Mouse (Mus musculus): Measurements from ENCODE around the gene Pxylp1. TPM values are rescaled to one million over a fixed set of nuclear protein-coding genes. Genes with fewer than 3 reads are reported as not detected.

Pxylp1 gene
- total and polyA plus RNA-seq, 2 experiments from 2014 or later: 23.5 to 42.3 TPM

DNA sequence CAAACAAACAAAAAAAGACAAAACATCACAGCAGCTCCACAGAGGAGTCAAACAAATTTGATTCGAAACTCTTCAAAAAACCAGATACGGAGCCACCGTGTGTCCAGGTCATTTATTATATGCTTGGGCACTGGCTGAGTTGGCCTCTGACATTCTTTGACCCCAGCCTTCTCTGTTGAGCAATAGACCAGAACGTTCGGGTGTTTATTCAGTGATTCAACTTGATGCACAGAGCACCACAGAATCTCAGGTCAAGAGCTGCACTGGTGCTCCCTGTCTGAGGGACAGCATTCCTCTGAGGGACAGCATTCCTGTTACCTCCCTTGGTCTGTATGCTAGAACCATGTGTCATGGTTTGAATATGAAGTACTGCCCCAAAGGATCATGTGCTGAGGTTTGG, 1.1 kb upstream of the Pxylp1 start:
- H3K9me3 ChIP-seq (ENCODE audit: low read length): no peaks in the 10 kb centered on the region
- 78% methylated on average over 5 of the region's 5 CpGs for WGBS
- no peak overlapping the region for H3K4me2 ChIP-seq (ENCODE audit: low read depth, low read length, poor library complexity, severe bottlenecking)
- no peaks in the 10 kb centered on the region for H3K27me3 ChIP-seq (ENCODE audit: insufficient read depth, low read length)
- ATAC-seq (ENCODE audit: low FRiP score): no peak
- no peak overlapping the region for H3K4me3 ChIP-seq (ENCODE audit: low read depth, low read length)
- TF ChIP-seq CTCF (IDR thresholded peaks at IDR 0.05): no peak
- no peak overlapping the region for H3K9ac ChIP-seq (replicated peaks; ENCODE audit: low read length, poor library complexity, severe bottlenecking)
- H3K36me3 ChIP-seq (ENCODE audit: insufficient read depth, low read length): no peaks in the 10 kb centered on the region
- no peak for DNase-seq (ENCODE audit: low spot score)
- H3K27ac ChIP-seq (ENCODE audit: low read depth, low read length): no peak overlapping the region
- no peaks in the 10 kb centered on the region; the same call in 1 of the 2 replicates for H3K4me1 ChIP-seq (ENCODE audit: insufficient read depth, low read length)

- H3K36me3 ChIP-seq (ENCODE audit: insufficient read depth, low read length): no peaks in the 10 kb centered on the region
- no peak for ATAC-seq (ENCODE audit: low FRiP score)
- no peak overlapping the region for H3K27ac ChIP-seq (ENCODE audit: low read depth, low read length)
- no peak overlapping the region for H3K4me3 ChIP-seq (ENCODE audit: low read depth, low read length)
- no peaks in the 10 kb centered on the region for H3K9me3 ChIP-seq (ENCODE audit: low read length)
- no peak overlapping the region for H3K9ac ChIP-seq (replicated peaks; ENCODE audit: low read length, poor library complexity, severe bottlenecking)
- no peak for TF ChIP-seq CTCF (IDR thresholded peaks at IDR 0.05)
- no peak overlapping the region for H3K4me2 ChIP-seq (ENCODE audit: low read depth, low read length, poor library complexity, severe bottlenecking)
- H3K4me1 ChIP-seq (ENCODE audit: insufficient read depth, low read length): no peaks in the 10 kb centered on the region; the same call in 1 of the 2 replicates
- DNase-seq (ENCODE audit: low spot score): no peak
- H3K27me3 ChIP-seq (ENCODE audit: insufficient read depth, low read length): no peaks in the 10 kb centered on the region
- WGBS: 56% methylated on average over 12 of the region's 12 CpGs
Measured at GRCm38 (mm10) chr9:96891341-96892330, 833 bp downstream of the Pxylp1 start.

- DNase-seq (ENCODE audit: low spot score) (no peak), ATAC-seq (ENCODE audit: low FRiP score) (no peak)
- H3K27ac ChIP-seq (ENCODE audit: low read depth, low read length): no peak overlapping the region
- no peak for TF ChIP-seq CTCF (IDR thresholded peaks at IDR 0.05)
- H3K4me1 ChIP-seq (ENCODE audit: insufficient read depth, low read length): no peaks in the 10 kb centered on the region; the same call in 1 of the 2 replicates
- no peak overlapping the region for H3K4me3 ChIP-seq (ENCODE audit: low read depth, low read length)
- no peaks in the 10 kb centered on the region for H3K27me3 ChIP-seq (ENCODE audit: insufficient read depth, low read length)
- 89% methylated on average over 6 of the region's 6 CpGs for WGBS
- H3K4me2 ChIP-seq (ENCODE audit: low read depth, low read length, poor library complexity, severe bottlenecking): no peak overlapping the region
- no peaks in the 10 kb centered on the region for H3K36me3 ChIP-seq (ENCODE audit: insufficient read depth, low read length)
- H3K9me3 ChIP-seq (ENCODE audit: low read length): no peaks in the 10 kb centered on the region
- no peak overlapping the region for H3K9ac ChIP-seq (replicated peaks; ENCODE audit: low read length, poor library complexity, severe bottlenecking)
Measured at GRCm38 (mm10) chr9:96890756-96891155, 1.7 kb downstream of the Pxylp1 start.

DNA sequence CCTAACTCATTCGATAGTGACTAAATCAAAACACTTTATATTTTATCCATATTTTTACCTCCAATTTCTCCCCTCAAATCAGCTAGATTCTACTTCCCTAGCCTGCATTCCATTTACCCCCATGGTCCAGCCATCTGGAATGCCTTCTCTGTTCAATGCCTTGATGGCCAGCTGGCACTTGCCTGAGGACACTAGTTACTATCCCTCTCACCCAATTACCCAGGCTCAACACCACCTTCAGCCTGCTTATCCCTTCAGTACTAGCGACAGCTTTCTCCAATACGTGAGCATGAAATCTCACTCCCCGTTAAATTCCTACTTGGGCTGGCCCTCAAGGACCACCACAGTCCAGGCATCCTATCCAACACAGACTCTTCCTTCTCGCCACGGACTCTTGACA, 2.2 kb downstream of the Pxylp1 start:
- no peak for TF ChIP-seq CTCF (IDR thresholded peaks at IDR 0.05)
- H3K27ac ChIP-seq (ENCODE audit: low read depth, low read length): no peak overlapping the region
- no peaks in the 10 kb centered on the region for H3K9me3 ChIP-seq (ENCODE audit: low read length)
- peak overlapping the region; percentile 71; the same call in 1 of the 2 replicates for H3K4me3 ChIP-seq (ENCODE audit: low read depth, low read length)
- 67% methylated on average over 6 of the region's 6 CpGs for WGBS
- H3K4me2 ChIP-seq (ENCODE audit: low read depth, low read length, poor library complexity, severe bottlenecking): no peak overlapping the region
- ATAC-seq (ENCODE audit: low FRiP score) (no peak), DNase-seq (ENCODE audit: low spot score) (peak; percentile 54)
- no peak overlapping the region for H3K9ac ChIP-seq (replicated peaks; ENCODE audit: low read length, poor library complexity, severe bottlenecking)
- H3K27me3 ChIP-seq (ENCODE audit: insufficient read depth, low read length): no peaks in the 10 kb centered on the region
- no peaks in the 10 kb centered on the region for H3K36me3 ChIP-seq (ENCODE audit: insufficient read depth, low read length)
- no peaks in the 10 kb centered on the region; the same call in 1 of the 2 replicates for H3K4me1 ChIP-seq (ENCODE audit: insufficient read depth, low read length)

GRCm38 (mm10) chr9:96889345-96890021, 3.0 kb downstream of the Pxylp1 start:
- Histone ChIP-seq H3K27ac (ENCODE audit: low read depth, low read length) (peak overlapping the region; percentile 40), H3K4me3 (ENCODE audit: low read depth, low read length) (peak overlapping the region; percentile 71), H3K4me2 (ENCODE audit: low read depth, low read length, poor library complexity, severe bottlenecking) (peak overlapping the region; percentile 90), H3K27me3 (ENCODE audit: insufficient read depth, low read length) (no peaks in the 10 kb centered on the region), H3K9me3 (ENCODE audit: low read length) (no peaks in the 10 kb centered on the region), H3K36me3 (ENCODE audit: insufficient read depth, low read length) (no peaks in the 10 kb centered on the region), H3K9ac (replicated peaks; ENCODE audit: low read length, poor library complexity, severe bottlenecking) (peak overlapping the region; percentile 81), H3K4me1 (ENCODE audit: insufficient read depth, low read length) (no peaks in the 10 kb centered on the region; the same call in 1 of the 2 replicates)
- ATAC-seq (ENCODE audit: low FRiP score): peak; percentile 89
- peak; percentile 77 for TF ChIP-seq CTCF (IDR thresholded peaks at IDR 0.05)
- WGBS: 2% methylated on average over 50 of the region's 66 CpGs
- peak; percentile 80 for DNase-seq (ENCODE audit: low spot score)
